Mouse (Mus musculus): ENCODE results near the gene Inpp5k. TPM values are rescaled to one million over a fixed set of nuclear protein-coding genes. Genes with fewer than 3 reads are reported as not detected.
"Not testable (repeated sequence)": the region's sequence is repeated elsewhere in the genome, so short reads cannot be mapped to it uniquely, and the experiment has no call there.

Inpp5k gene
- polyA plus RNA-seq, 1 experiment from 2014 or later = 16.5 TPM

GRCm38 (mm10) chr11:75596726-75597255 lies 34.0 kb upstream of the Inpp5k start:
- WGBS = 84% methylated on average over 3 of the region's 3 CpGs
- H3K36me3 ChIP-seq (replicated peaks) = peaks cover 93% of the 10 kb centered on the region

GRCm38 (mm10) chr11:75598004-75598403 lies 32.8 kb upstream of the Inpp5k start:
- no peak overlapping the region for H3K27ac ChIP-seq (replicated peaks)
- H3K4me1 ChIP-seq = no peaks in the 10 kb centered on the region
- no peak for DNase-seq (ENCODE audit: low spot score)
- H3K27me3 ChIP-seq (replicated peaks; ENCODE audit: low read depth, poor library complexity, severe bottlenecking) = no peaks in the 10 kb centered on the region
- WGBS = 95% methylated on average over 6 of the region's 6 CpGs
- peaks cover 93% of the 10 kb centered on the region for H3K36me3 ChIP-seq (replicated peaks)
- no peaks in the 10 kb centered on the region for H3K9me3 ChIP-seq
- H3K4me3 ChIP-seq = no peak overlapping the region

More at GRCm38 (mm10) chr11:75596726-75597255, 34.0 kb upstream of the Inpp5k start:
- DNase-seq (ENCODE audit: low spot score) = no peak
- no peak overlapping the region for H3K27ac ChIP-seq (replicated peaks)
- no peaks in the 10 kb centered on the region for H3K9me3 ChIP-seq
- H3K27me3 ChIP-seq (replicated peaks; ENCODE audit: low read depth, poor library complexity, severe bottlenecking) = no peaks in the 10 kb centered on the region
- no peaks in the 10 kb centered on the region for H3K4me1 ChIP-seq
- H3K4me3 ChIP-seq = no peak overlapping the region

GRCm38 (mm10) chr11:75599802-75600201 lies 31.0 kb upstream of the Inpp5k start:
- not testable (repeated sequence) for H3K4me3 ChIP-seq; H3K9me3 ChIP-seq; H3K27ac ChIP-seq (replicated peaks); DNase-seq (ENCODE audit: low spot score); H3K4me1 ChIP-seq; H3K27me3 ChIP-seq (replicated peaks; ENCODE audit: low read depth, poor library complexity, severe bottlenecking)
- H3K36me3 ChIP-seq (replicated peaks) = peaks cover 87% of the 10 kb centered on the region
- 94% methylated on average over 17 of the region's 17 CpGs for WGBS

- Histone ChIP-seq H3K27ac (replicated peaks) (no peak overlapping the region), H3K4me3 (no peak overlapping the region), H3K9me3 (no peaks in the 10 kb centered on the region), H3K36me3 (replicated peaks) (peaks cover 89% of the 10 kb centered on the region), H3K4me1 (no peaks in the 10 kb centered on the region), H3K27me3 (replicated peaks; ENCODE audit: low read depth, poor library complexity, severe bottlenecking) (no peaks in the 10 kb centered on the region)
- 92% methylated on average over 5 of the region's 5 CpGs for WGBS
- DNase-seq (ENCODE audit: low spot score) = no peak
Observed at GRCm38 (mm10) chr11:75604826-75605225, 26.0 kb upstream of the Inpp5k start.

GRCm38 (mm10) chr11:75605318-75605717 lies 25.5 kb upstream of the Inpp5k start:
- Histone ChIP-seq H3K4me1 (no peaks in the 10 kb centered on the region), H3K4me3 (no peak overlapping the region), H3K36me3 (replicated peaks) (peaks cover 89% of the 10 kb centered on the region), H3K27ac (replicated peaks) (no peak overlapping the region), H3K27me3 (replicated peaks; ENCODE audit: low read depth, poor library complexity, severe bottlenecking) (no peaks in the 10 kb centered on the region), H3K9me3 (no peaks in the 10 kb centered on the region)
- DNase-seq (ENCODE audit: low spot score) = no peak
- 69% methylated on average over 1 of the region's 1 CpGs for WGBS

GRCm38 (mm10) chr11:75608776-75609175 lies 22.0 kb upstream of the Inpp5k start:
- 94% methylated on average over 5 of the region's 5 CpGs for WGBS
- Histone ChIP-seq H3K27ac (replicated peaks) (no peak overlapping the region), H3K36me3 (replicated peaks) (peaks cover 90% of the 10 kb centered on the region), H3K4me1 (no peaks in the 10 kb centered on the region), H3K4me3 (no peak overlapping the region), H3K27me3 (replicated peaks; ENCODE audit: low read depth, poor library complexity, severe bottlenecking) (no peaks in the 10 kb centered on the region), H3K9me3 (no peaks in the 10 kb centered on the region)
- no peak for DNase-seq (ENCODE audit: low spot score)

GRCm38 (mm10) chr11:75610021-75610420 lies 20.8 kb upstream of the Inpp5k start:
- Histone ChIP-seq H3K27me3 (replicated peaks; ENCODE audit: low read depth, poor library complexity, severe bottlenecking) (no peaks in the 10 kb centered on the region), H3K4me3 (no peak overlapping the region), H3K27ac (replicated peaks) (no peak overlapping the region), H3K36me3 (replicated peaks) (peaks cover 92% of the 10 kb centered on the region), H3K4me1 (no peaks in the 10 kb centered on the region), H3K9me3 (no peaks in the 10 kb centered on the region)
- no peak for DNase-seq (ENCODE audit: low spot score)
- 88% methylated on average over 2 of the region's 2 CpGs for WGBS

- Histone ChIP-seq H3K27me3 (replicated peaks; ENCODE audit: low read depth, poor library complexity, severe bottlenecking) (no peaks in the 10 kb centered on the region), H3K27ac (replicated peaks) (no peak overlapping the region), H3K4me3 (no peak overlapping the region), H3K9me3 (no peaks in the 10 kb centered on the region), H3K4me1 (no peaks in the 10 kb centered on the region), H3K36me3 (replicated peaks) (peaks cover 94% of the 10 kb centered on the region)
- 98% methylated on average over 1 of the region's 1 CpGs for WGBS
- DNase-seq (ENCODE audit: low spot score) = no peak
Observed at GRCm38 (mm10) chr11:75614769-75615168, 16.0 kb upstream of the Inpp5k start.

GRCm38 (mm10) chr11:75615556-75615955 lies 15.2 kb upstream of the Inpp5k start:
- DNase-seq (ENCODE audit: low spot score) = no peak
- no peaks in the 10 kb centered on the region for H3K9me3 ChIP-seq
- H3K27ac ChIP-seq (replicated peaks) = no peak overlapping the region
- 87% methylated on average over 2 of the region's 2 CpGs for WGBS
- peaks cover 94% of the 10 kb centered on the region for H3K36me3 ChIP-seq (replicated peaks)
- no peaks in the 10 kb centered on the region for H3K27me3 ChIP-seq (replicated peaks; ENCODE audit: low read depth, poor library complexity, severe bottlenecking)
- H3K4me3 ChIP-seq = no peak overlapping the region
- H3K4me1 ChIP-seq = no peaks in the 10 kb centered on the region

- peaks cover 87% of the 10 kb centered on the region for H3K36me3 ChIP-seq (replicated peaks)
- no peaks in the 10 kb centered on the region for H3K4me1 ChIP-seq
- DNase-seq (ENCODE audit: low spot score) = no peak
- no peaks in the 10 kb centered on the region for H3K9me3 ChIP-seq
- no peak overlapping the region for H3K27ac ChIP-seq (replicated peaks)
- no peaks in the 10 kb centered on the region for H3K27me3 ChIP-seq (replicated peaks; ENCODE audit: low read depth, poor library complexity, severe bottlenecking)
- no peak overlapping the region for H3K4me3 ChIP-seq
- WGBS = 85% methylated on average over 5 of the region's 5 CpGs
Observed at GRCm38 (mm10) chr11:75619133-75619532, 11.7 kb upstream of the Inpp5k start.

- Histone ChIP-seq H3K27me3 (replicated peaks; ENCODE audit: low read depth, poor library complexity, severe bottlenecking) (no peaks in the 10 kb centered on the region), H3K9me3 (no peaks in the 10 kb centered on the region), H3K36me3 (replicated peaks) (peaks cover 83% of the 10 kb centered on the region), H3K27ac (replicated peaks) (no peak overlapping the region), H3K4me1 (no peaks in the 10 kb centered on the region), H3K4me3 (no peak overlapping the region)
- WGBS = 93% methylated on average over 12 of the region's 12 CpGs
- DNase-seq (ENCODE audit: low spot score) = no peak
Observed at GRCm38 (mm10) chr11:75620136-75620780, 10.5 kb upstream of the Inpp5k start.

GRCm38 (mm10) chr11:75621426-75621825 lies 9.4 kb upstream of the Inpp5k start:
- Histone ChIP-seq H3K36me3 (replicated peaks) (peaks cover 84% of the 10 kb centered on the region), H3K4me3 (no peak overlapping the region)
- WGBS = 94% methylated on average over 2 of the region's 2 CpGs

GRCm38 (mm10) chr11:75622588-75623329 lies 8.0 kb upstream of the Inpp5k start:
- 90% methylated on average over 2 of the region's 2 CpGs for WGBS
- Histone ChIP-seq H3K9me3 (no peaks in the 10 kb centered on the region), H3K27me3 (replicated peaks; ENCODE audit: low read depth, poor library complexity, severe bottlenecking) (no peaks in the 10 kb centered on the region), H3K4me3 (no peak overlapping the region), H3K4me1 (no peaks in the 10 kb centered on the region), H3K36me3 (replicated peaks) (peaks cover 84% of the 10 kb centered on the region), H3K27ac (replicated peaks) (no peak overlapping the region)
- DNase-seq (ENCODE audit: low spot score) = no peak

More at GRCm38 (mm10) chr11:75621426-75621825, 9.4 kb upstream of the Inpp5k start:
- no peaks in the 10 kb centered on the region for H3K4me1 ChIP-seq
- H3K27ac ChIP-seq (replicated peaks) = no peak overlapping the region
- H3K9me3 ChIP-seq = no peaks in the 10 kb centered on the region
- DNase-seq (ENCODE audit: low spot score) = no peak
- H3K27me3 ChIP-seq (replicated peaks; ENCODE audit: low read depth, poor library complexity, severe bottlenecking) = no peaks in the 10 kb centered on the region
